Mouse (Mus musculus): ENCODE results near the gene Scnn1g.

Scnn1g gene

DNA sequence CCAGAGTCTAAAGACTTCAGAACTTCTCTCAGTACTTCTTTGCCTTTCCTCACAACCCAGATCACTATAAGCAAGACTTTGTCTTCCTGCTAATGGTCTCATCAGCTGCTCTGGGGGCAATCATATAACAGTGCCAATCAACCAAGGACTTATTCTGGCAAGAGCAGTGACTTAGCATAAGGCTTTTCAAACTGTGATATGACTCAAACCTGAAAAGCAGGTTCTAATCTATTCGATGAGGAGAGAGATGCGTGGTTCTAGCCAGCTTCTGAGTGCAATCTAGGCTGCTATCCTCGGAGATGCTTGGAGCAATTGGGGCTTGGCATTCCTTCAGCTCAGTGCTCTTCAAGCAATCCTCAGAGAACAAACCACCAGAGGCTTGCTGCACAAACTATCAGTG is 44.7 kb downstream of the Scnn1g start:
- no peak for DNase-seq

DNA sequence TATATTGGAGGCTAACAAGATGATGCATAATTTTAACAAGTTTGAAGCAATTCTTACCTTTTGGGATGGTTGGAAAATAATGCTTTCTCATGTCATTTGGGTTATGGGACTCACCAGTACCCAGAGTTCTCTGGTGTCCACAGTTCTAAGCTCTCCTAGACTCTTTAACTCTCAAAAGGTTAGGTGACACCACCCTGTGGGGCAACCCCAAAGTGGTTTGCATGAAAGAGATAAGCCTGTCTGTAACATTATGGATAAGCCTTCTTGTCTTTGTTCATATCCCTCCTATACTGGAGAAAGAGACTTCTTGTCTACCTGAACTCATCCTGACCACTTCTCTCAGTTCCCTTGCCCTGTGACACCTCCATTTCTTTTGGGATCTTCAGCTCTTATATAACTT is 45.1 kb downstream of the Scnn1g start:
- DNase-seq: no peak

GRCm38 (mm10) chr7:121782188-121782909 is 48.1 kb downstream of the Scnn1g start:
- DNase-seq: no peak

GRCm38 (mm10) chr7:121785651-121786228 is 51.5 kb downstream of the Scnn1g start:
- no peak for DNase-seq

- no peak for DNase-seq
Measured at GRCm38 (mm10) chr7:121797781-121798180, 63.5 kb downstream of the Scnn1g start.

GRCm38 (mm10) chr7:121802471-121802870 is 68.2 kb downstream of the Scnn1g start:
- no peak for DNase-seq

DNA sequence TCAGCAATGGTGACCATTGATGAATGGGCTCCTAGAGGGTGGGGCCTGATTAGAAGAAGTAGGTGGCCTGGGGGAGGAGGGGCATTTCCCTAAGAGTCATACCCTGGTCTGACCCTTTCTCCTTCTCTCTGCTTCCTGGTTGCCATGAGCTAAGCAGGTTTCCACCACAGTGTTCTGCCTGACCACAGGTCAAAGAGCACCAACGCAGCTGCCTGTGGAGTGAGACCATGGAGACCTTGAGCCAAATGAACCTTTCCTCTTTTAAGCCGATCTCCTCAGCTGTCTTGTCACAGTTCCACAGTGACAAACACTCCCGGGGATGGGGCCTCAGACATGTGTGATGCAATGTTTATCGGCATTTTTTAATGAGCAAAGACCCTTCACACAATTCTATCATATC is 68.7 kb downstream of the Scnn1g start:
- no peak for DNase-seq

DNA sequence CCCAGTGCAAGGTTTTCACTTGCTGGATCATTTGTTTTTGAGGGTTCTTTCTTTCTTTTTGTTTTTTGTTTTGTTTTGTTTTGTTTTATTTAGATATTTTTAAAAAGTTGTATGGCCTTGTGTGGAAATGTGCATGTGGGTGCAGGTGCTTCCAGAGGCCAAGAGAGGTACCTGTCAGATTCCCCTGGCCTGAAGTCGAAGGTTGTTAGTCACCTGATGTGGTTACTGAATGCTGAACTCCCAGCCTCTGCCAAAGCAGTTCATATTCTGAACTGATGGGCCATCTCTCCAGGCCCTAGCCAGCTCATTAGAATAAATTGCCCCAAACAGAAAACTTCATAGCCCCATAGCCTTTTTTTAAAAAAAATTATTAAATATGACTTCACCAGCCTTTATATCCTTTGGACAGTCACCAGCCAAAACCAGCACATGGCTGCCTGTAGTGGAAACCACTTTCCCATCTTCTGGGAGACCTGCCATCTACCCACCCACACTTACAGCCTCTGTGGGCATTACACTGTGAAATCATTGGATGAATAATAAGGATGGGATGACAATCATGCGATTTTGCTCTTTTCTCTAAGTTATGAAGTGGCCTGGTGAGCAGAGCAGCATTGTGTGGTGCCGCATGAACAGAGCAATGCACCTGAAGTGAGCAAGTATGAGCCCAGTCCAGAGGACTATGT is 71.7 kb downstream of the Scnn1g start:
- no peak for DNase-seq

DNA sequence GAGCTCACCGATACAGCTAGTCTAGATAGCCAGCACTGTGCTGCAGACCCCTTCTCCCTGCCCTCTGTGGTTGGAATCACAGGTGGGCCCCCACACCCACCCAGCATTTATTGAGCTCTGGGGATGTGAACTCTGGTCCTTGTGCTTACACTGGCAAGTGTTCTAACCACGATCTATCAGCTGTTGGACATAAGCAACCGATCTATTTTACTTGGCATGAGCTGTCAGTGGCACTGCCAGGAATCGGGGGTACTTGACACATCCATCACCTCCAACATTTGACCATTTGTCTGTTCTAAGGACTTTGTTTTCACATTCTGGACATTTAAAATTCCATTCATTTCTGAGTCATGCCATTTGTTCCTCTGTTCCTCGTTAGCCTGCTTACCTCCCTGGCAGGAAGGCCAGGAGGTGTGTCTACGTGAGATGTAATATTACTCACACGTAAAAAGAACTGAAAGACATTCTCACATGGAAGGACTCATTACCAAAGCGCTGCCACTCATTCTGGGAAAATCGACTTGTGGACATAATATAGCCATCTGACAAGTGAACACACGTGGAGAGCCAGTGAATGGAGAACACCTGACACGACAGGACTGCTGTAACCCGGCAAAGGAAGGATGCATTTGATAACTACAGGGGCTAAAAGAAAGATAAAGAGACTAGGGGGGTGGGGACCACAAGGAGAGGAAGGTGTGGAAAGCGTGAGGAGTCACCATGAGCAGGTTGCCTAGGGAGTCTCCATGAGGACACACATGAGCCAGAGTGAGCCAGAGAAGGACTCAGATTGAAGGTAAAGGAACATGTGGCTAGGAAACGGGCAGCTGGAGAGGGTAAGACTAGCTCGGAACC is 73.7 kb downstream of the Scnn1g start:
- DNase-seq: no peak

Measured in embryo, embryonic 11 days (tissue).